Mouse (Mus musculus) 3T3-L1 (cell line): ENCODE results near the gene Nr5a2.
A peak's percentile ranks its signal among the peaks of the same experiment; 100 is the strongest.

Experiments used
- DNase-seq: peaks from one replicate; pipeline ENCODE4 v3.0.0-alpha.2; 2015; ENCODE audit warnings: low read depth, low spot score

Nr5a2 gene

DNA sequence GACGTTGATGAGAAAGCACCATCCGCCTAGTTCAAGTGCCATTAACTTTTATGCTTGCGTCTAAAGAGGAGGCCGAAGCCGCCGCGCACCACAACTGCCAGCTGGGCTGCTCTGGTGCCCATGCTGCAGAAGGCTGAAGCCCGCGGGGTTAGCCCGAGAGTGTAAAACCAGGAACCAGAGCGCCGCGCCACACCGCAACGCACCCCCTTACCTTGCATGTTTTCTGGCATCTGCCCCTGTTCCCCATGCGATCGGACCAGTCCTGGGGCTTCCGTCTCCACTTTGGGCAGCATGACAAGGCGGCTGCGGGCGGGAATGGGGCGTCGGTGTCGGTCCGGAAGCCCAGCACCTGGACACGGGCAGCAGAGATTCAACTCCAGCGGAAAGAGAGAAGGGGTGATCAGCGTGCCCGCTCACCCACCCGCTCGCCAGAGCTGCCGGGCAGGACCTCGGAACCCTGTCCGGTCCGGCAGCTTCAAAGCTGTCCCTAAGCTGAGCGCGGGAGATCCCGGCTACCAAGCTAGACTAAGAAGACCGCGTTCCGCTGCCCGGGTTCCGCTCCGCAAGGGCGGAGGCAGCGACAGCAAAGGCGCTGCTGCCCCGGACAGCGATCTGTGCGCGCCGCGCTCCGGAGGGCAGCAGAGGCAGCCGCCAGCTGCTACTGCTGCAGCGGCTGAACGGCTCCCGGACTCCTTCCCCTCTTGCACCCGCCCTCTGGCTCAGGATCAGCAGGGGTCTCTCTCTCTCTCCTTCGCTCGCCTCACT, 11.6 kb downstream of the Nr5a2 start:
- DNase-seq: no peak

DNA sequence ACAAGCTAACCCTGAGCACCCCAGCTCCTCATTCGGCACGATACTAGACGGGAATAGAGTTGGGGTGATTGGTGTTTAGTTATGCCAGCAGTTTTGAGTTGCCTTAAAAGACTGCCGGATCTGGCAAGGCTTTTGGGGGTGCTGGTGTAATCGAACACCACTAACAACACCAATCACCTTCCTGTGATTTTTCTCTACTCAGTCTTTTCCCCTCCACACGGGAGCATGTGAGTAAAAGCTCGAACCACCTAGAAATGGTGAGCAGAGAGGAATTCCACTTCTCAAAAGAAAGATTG, 12.2 kb downstream of the Nr5a2 start:
- no peak for DNase-seq

DNA sequence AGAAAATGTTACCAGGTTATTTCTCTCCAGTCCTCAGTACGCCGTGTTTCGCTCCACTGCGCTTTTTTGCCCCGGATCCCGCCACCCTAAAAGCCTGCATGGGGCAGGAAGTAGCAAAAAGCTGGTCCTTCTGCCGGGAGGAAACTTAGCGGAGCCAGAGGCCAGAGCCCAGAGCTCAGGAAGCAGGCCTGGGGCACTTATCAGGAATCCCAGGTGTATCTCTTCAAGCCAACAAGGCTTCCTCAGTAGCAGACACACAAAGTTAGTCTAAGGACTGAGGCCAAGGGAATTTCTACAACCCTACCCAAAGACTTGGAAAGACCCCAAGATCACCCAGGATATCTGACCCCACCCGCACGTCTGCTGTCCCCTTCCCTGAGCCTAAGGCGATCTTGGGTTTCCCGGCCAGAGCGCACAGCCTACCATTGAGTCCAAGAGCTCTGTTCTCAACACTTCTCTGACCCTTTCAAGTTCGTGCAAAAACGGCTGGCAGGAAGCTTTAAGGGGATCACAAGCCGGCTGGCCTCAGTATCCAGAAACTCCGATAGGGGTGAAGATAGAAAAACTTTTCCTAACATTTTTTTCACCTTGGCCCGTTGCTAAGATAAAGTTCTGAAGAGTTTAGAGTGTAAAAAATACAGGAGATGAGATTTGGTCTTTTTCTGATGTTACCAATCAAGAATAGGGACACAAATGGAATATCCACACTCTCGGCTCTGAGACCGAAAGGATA, 12.7 kb downstream of the Nr5a2 start:
- DNase-seq: no peak

DNA sequence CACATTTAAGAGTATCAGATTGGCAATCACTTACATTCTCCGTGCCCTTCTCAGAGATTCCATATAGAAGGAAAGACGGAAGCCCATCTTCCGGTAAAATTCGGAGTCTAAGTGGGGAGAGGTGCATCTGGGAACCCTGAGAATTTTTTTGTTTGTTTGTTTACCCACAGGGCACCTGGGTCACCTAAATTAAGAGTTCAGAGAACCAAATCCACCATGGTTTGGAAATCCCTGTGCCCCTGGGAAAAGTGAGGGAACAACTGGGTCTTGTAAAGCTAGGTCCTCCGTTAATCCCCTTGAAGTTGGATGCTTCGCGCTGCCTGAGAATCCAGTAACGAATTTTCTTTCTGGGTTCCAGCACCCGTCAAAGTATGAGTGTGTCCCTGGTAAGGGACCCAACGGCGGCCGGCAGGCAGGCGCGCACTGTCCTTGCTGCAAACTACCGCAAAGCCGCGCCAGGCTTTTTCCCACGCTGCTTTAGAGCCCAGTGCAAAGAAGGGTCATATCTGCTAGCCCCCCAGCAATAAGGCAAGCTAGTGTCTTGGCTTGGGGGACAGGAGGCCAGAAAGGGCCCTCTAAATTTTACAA, 13.3 kb downstream of the Nr5a2 start:
- DNase-seq: no peak

DNA sequence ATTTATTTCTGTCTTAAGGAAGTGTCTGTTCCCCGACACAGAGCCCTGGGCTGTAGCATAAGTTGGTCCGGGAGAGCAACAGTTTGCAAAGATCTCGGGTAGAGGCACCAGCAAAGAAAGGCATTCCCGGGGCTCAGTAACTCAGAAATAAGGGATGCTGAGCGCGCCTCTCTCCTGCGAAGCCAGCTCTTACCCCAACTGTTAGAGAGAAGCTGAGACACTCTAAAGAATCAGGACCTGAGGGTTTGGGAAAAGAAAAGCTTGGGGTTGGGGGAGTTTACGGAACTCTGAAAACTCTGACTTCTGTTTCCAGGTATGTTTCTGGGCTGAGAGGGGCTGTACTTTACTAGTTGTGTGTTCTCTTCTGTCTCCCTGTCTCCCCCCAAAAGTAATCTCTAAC, 13.8 kb downstream of the Nr5a2 start:
- DNase-seq: no peak

DNA sequence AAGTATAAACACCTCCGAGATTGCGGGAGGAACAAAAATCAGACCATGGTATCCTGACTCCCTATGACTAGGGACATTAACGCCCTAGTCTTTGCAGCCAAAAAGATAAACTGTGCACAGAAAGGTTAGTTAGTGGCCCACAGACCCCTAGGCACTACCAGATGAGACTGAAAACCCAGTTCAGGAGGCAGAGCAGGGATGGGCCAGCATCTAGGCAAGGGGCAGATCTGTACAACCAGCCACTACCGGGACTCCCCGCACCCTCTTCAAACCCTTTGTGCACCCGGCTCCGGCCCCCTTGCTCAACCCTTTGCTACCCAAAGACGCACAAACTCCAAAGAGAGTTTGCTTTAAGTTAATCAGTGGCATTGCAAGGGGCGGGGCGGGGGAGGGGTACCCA, 14.4 kb downstream of the Nr5a2 start:
- no peak for DNase-seq

DNA sequence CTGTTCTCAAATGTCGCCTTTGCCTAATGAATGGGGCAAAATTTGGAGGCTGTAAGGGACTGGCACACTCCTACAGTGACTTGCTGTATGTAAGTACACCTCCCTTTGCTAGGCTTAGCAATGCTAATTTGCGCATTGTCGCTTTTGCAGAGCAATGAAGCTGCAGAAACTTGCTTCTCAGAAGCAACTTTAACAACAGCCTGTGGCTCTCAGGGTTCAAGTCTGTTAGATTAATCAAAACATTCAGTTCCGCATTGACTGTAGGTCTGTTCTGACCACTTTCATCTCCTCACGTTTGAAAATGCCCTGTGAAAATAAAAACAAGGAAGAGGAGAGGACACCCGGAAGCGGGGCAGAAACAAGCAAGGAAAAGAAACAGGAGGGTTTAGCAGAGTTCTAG, 14.8 kb downstream of the Nr5a2 start:
- DNase-seq: no peak

DNA sequence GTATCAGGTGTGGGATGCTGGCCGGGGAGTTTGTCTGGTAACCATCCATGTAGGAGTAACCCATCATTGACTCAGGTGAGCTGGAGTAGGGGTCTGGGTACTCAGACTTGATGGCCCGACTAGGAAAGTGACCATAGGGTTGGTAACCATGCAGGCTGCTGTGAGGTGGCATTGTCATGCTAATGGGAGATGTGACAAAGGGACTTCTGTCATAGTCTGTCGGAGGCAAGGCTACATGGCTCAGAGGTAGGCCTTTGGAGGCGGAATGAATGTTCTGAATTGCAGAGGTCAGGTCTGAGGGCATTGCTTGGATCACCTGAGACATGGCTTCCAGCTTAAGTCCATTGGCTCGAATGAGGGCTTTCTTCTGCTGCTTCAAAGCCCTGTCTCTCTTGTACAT, 19.6 kb downstream of the Nr5a2 start:
- DNase-seq: no peak

DNA sequence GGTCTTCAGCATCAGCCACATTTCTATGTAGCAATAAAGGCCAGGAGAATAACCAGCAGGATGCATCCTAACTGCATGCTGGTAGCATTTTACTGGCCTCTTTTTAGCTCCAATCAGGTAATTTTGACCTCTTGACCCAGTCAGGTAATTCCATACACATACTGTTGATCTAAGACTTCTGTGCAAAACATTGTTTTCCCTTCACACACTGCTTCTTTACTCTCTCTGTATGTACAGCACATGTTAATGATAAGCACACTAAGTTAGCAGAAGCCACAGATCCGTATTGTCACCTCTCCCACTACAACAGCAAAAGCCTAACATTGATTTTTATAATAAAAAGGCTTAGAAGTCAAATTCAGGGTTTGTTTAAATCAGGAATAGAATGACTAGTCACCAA, 21.0 kb downstream of the Nr5a2 start:
- no peak for DNase-seq

DNA sequence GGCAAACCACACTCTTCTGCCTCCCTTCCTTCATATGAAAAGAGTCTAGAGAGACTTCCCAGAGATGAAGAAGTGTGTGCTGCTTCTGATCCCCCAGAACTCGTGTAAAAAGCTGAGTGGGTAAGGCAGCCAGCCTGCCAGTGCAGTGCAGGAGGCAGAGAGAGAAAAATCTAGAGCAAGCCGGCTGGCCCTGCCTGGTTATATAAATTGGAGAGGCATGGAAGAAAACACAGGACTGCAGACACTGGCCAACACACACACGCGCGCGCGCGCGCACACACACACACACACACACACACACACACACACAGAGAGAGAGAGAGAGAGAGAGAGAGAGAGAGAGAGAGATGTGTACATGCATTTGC, 24.3 kb downstream of the Nr5a2 start:
- DNase-seq: no peak

DNA sequence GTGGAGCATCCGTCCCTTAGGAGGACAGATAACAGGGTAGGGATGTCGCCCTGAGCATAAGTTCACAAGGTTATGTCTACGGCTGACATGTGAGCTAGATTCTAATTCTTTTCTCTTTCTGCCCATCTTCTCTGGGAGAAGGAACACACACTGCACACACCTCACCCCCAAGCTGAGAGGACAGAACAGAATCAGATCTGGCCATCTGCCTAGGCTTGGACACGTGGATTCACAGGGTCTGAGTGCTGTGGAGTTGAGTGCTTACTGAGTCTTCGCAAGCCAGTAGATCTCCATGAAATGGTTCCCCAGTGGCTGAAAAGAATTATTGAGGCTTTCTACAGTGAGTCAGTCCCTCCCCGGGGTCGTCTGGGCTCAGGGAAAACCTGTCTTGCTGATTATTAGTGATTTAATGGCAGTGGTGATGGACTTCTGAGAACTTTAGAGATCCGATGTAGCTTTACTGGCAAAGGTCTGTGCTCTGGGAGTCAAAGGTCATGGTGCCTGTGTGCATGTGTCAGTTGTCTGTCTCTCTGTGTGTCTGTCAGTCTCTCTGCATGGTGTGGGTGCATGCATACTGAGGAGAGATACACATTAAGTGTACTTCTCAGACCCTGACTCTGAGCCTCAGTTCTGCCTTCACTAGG, 24.8 kb downstream of the Nr5a2 start:
- no peak for DNase-seq

DNA sequence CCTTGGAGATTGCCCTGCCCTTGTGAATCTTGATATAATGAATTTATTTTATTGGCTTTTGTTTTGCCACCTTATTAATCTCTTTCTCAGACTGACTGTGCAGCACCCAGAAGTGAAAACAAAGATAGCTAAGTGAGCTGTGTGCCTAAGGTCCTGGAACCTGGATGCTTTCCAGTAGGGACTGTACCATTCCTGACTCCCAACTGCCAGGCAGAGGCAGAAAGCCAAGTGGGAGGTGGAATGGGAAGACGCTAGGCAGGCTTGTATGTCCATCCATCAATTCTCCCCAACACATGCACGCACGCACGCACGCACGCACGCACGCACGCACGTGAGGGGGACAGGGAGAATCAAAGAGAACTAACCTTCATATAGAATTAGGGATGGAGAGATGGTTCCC, 26.2 kb downstream of the Nr5a2 start:
- DNase-seq: no peak

DNA sequence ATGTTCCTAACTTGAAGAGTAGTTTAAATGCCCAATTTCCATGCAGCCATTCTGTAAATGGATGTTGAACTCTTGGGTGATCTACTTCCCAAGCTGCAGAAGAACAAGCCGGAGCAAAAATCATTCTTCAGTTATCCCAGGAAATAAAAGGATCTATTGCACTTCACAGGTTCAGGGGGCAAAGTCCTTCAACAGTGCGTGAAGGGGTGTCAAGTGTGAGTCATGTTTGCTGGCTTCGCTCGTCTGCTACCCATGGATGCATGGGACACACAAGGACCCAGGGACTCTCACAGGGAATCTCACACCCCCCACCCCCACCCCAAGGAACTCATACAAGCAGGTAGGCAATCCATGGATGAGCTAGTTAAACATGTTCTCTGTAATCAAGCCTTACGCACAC, 29.2 kb downstream of the Nr5a2 start:
- no peak for DNase-seq

DNA sequence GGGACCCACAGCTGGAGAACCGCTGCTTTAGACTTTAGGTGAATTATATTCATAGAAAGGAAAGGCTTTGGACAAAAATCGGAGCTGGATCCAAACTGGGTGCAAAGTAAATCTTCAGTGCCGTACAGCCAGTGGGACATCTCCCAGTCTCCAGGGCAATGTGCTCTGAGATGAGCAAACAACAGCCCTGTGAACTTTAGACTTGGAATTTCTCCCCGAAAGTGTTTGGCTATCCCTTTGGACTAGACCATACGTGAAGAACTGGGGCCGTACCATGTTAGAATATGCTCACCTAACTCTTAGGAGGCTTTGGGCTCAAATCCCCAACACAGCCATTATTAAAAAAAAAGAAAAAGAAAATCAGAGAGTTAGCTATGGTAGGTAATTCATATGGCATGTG, 30.5 kb downstream of the Nr5a2 start:
- no peak for DNase-seq

DNA sequence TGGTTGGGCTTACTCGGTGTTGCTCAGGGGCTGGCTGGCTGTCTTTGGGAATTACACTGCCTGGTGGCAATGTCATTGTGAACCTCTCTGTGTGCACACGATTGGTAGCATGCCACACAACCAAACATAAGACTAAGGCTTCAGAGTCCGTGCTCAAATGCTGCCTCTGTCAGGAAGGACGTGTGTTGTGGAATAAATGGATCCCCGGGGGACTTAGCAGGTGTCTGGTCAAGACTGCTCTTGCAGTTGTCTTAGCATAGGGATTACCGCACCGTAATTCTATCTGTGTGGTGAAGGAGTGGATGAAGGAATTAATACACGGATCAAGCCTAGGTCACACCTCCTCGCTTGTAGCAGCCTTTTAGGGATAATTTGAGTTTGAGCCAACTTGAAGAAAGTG, 32.8 kb downstream of the Nr5a2 start:
- DNase-seq: no peak

DNA sequence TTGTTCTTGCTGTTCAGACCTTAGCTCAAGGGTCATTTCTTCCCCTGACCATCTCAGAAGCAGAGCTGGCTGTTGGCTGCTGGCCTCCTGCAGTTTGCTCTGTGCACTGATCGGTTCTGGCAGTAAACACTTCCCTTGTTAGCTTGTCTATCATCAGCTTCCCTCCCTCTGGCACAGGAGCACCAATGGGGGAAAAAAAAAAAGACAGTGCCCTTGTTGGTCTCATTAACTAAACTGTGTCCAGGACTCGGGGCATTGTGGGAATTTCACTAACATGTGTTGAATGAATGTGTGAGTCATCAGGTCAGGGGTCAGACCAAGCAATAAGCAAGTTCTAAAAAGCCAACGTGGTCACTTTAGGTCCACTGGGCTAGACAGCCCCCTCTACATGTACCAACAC, 34.2 kb downstream of the Nr5a2 start:
- DNase-seq: peak; percentile 13

DNA sequence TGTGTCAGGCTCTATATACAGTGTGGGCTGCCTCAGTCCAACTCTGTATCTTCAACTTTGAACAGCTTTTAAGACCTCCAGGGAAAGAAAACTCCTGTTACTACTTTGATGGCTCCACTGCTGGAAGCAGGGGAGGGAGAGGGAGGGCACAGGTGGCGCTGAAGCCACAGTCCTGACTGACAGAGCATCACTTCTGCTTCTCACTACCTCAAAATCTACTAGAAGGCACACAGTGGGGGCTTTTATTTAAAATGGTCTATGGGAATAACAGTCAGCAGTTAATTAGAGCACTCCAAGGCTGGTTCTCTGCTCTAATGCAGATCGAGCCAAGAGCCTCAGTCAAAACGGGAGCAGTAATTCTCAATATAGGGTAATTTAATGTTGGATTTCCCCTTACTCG, 40.2 kb downstream of the Nr5a2 start:
- no peak for DNase-seq

DNA sequence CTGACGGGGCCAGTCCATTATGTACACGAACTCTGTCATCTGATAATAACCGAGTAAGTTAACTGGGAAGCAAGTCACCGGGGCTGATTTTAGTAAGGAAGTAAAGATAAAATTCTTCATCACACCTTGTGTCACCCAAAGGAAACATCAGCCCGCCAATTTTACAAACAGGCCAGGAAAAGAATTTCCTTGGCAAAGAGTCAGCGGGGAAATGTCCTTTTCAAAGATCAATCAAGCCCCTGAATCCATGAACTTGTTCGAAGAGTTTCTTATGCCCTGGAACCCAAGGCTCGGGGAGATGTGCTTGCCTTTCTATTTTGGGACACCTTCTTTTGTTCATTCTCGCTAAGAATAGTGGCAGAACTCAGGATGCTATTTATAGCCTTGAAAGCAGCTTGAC, 41.5 kb downstream of the Nr5a2 start:
- no peak for DNase-seq

DNA sequence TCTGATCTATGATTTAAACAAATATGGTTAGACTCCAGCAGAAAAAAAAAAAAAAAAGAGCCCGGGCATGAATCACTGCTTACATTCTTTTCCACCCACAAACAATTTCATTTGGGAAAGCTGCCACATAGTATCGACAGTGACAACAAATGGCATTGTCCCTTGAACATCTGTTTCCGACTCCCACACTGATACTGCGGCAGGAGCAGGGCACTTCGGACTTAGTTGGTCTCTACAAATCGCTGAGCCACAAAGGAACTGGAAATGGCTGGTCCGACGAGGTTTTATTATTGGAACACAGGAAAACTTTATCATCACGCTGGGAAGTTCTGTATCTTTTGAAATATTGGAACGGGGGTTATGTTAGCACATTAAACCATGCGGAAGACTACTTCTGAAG, 44.8 kb downstream of the Nr5a2 start:
- DNase-seq: peak; percentile 43

DNA sequence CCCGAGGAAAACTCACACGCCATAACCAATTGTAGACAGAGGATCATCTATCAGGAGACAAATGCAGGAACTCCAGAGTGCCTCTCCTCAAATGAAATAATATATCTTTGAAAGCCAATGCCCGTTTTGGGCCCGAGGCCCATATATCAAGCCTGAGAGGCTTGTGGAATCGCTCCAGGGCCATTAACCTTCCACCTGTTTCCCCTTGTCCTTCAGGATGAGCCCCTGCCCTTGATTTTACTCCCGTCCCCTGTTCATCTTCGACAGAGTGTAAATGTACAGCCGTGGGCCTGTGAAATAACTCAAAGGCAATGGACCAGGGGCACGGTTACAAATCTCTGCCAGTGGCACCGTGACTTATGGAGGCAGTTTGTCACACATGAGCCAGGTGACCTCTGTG, 48.3 kb downstream of the Nr5a2 start:
- no peak for DNase-seq

DNA sequence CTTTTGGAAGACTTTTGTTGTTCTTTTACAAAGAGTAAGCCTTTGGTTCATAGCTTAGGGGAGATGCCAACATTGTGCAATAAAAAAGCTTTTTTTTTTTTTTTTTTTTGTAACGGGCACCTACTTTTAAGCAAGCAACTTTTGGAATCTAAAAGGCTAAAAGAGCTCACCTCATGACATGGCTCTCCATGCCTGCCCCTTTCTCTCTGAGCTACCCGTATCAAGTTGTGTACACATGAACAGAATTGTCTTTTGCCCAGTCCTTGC, 48.7 kb downstream of the Nr5a2 start:
- DNase-seq: no peak

DNA sequence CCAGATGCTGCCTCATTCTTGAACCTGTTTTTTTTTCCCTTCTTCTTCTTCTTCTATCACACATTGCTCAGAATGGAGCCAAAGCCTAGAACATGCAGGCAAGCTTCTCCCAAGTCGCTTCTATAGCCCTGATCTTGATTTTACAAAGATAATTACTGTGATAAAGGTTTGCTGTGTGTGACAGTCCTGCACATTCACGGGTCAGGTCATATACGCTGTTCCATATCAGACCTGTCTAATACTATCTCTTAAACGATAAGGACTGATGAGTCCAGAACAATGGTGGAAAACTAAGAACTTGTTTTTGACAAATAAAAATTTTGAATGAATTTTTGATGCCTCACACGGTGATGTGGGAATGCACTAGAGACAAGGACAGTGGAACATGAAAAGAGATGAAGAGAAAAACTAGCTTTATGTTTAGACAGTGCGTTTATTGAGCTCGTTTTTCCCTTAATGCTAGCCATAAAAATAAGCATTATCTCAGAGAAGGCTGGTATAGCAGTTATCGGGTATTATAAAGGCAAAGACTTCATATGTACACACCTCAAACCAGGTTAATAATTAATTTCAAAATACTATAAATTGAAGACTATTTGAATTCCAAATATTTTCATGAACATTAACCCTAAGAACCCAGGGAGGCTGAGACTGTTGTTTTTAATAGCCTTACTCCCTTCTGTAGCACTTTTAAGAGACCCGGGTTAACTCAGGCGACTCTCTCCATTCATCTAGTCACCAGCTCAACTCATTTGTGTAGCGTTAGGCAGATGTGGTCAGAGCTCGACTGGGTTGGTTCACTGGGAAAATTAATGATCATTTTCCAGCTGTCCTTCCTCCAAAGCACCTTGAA, 49.3 kb downstream of the Nr5a2 start:
- DNase-seq: no peak
